Mouse (Mus musculus): ENCODE results near the gene Podn.

The Podn gene

GRCm38 (mm10) chr4:108037027-108037426 lies 59.2 kb downstream of the Podn start:
- DNase-seq (ENCODE audit: low read depth), result no peak

GRCm38 (mm10) chr4:108033041-108033764 lies 63.0 kb downstream of the Podn start:
- peak; percentile 51 for DNase-seq (ENCODE audit: low read depth)

GRCm38 (mm10) chr4:108032352-108032849 lies 63.8 kb downstream of the Podn start:
- peak; percentile 46 for DNase-seq (ENCODE audit: low read depth)

- DNase-seq (ENCODE audit: low read depth), result no peak
Measured at GRCm38 (mm10) chr4:108031502-108032351, 64.5 kb downstream of the Podn start.

GRCm38 (mm10) chr4:108030888-108031501 lies 65.2 kb downstream of the Podn start:
- DNase-seq (ENCODE audit: low read depth), result no peak

GRCm38 (mm10) chr4:108026193-108026592 lies 70.1 kb downstream of the Podn start:
- no peak for DNase-seq (ENCODE audit: low read depth)

- no peak for DNase-seq (ENCODE audit: low read depth)
Measured at GRCm38 (mm10) chr4:108025269-108025668, 71.0 kb downstream of the Podn start.

GRCm38 (mm10) chr4:108024641-108025040 lies 71.6 kb downstream of the Podn start:
- no peak for DNase-seq (ENCODE audit: low read depth)

GRCm38 (mm10) chr4:108023186-108023585 lies 73.1 kb downstream of the Podn start:
- no peak for DNase-seq (ENCODE audit: low read depth)

GRCm38 (mm10) chr4:108020178-108020577 lies 76.1 kb downstream of the Podn start:
- DNase-seq (ENCODE audit: low read depth), result no peak

- no peak for DNase-seq (ENCODE audit: low read depth)
Measured at GRCm38 (mm10) chr4:108018961-108019921, 77.0 kb downstream of the Podn start.

GRCm38 (mm10) chr4:108018241-108018923 lies 77.9 kb downstream of the Podn start:
- no peak for DNase-seq (ENCODE audit: low read depth)

- no peak for DNase-seq (ENCODE audit: low read depth)
Measured at GRCm38 (mm10) chr4:108017839-108018238, 78.4 kb downstream of the Podn start.

- no peak for DNase-seq (ENCODE audit: low read depth)
Measured at GRCm38 (mm10) chr4:108016321-108016720, 79.9 kb downstream of the Podn start.

GRCm38 (mm10) chr4:108015067-108015765 lies 81.0 kb downstream of the Podn start:
- no peak for DNase-seq (ENCODE audit: low read depth)

GRCm38 (mm10) chr4:108014466-108014865 lies 81.8 kb downstream of the Podn start:
- DNase-seq (ENCODE audit: low read depth), result no peak

- DNase-seq (ENCODE audit: low read depth), result no peak
Measured at GRCm38 (mm10) chr4:108008541-108008940, 87.7 kb downstream of the Podn start.

GRCm38 (mm10) chr4:108007532-108008103 lies 88.6 kb downstream of the Podn start:
- DNase-seq (ENCODE audit: low read depth), result no peak

GRCm38 (mm10) chr4:108005328-108005727 lies 90.9 kb downstream of the Podn start:
- no peak for DNase-seq (ENCODE audit: low read depth)

- no peak for DNase-seq (ENCODE audit: low read depth)
Measured at GRCm38 (mm10) chr4:107999380-107999779, 96.9 kb downstream of the Podn start.
